Mouse (Mus musculus) heart, postnatal 0 days (tissue): Measurements from ENCODE around the gene Nudt15.

Experiments used
- CTCF ChIP-seq: IDR thresholded peaks from 2 replicates; pipeline ENCODE4 v1.5.1; 2016; ENCODE audit warnings: antibody characterized with exemption, control low read depth, low read depth
- EP300 ChIP-seq: IDR thresholded peaks from 2 replicates; pipeline ENCODE4 v1.6.1; 2016; ENCODE audit warnings: antibody characterized with exemption, low read depth

DNA sequence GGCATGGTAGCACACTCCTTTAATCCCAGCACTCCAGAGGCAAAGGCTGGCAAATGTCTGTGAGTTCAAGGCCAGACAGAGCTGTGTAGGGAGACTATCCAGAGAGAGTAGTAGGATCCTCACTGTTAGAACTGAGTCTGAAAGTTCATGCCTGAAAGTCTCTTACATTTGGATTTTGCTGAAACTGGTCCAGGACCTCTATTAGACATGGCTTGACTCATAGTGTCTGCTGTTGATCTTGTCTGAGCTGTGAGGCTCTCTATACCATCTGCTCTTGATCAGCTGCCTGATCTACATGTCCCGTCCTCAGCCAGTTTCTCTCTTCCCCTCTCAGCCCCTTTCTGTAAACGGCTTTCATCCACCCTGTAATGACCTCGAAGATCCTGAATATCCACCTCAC is 69.7 kb downstream of the Nudt15 start:
- no peak for TF ChIP-seq EP300
- TF ChIP-seq CTCF = no peak
